Mouse (Mus musculus): ENCODE data around the gene Nhlh2. TPM values are rescaled to one million over a fixed set of nuclear protein-coding genes. Genes with fewer than 3 reads are reported as not detected.

The Nhlh2 gene
- not detected for polyA plus RNA-seq (2017; shearing (Covaris generic))

DNA sequence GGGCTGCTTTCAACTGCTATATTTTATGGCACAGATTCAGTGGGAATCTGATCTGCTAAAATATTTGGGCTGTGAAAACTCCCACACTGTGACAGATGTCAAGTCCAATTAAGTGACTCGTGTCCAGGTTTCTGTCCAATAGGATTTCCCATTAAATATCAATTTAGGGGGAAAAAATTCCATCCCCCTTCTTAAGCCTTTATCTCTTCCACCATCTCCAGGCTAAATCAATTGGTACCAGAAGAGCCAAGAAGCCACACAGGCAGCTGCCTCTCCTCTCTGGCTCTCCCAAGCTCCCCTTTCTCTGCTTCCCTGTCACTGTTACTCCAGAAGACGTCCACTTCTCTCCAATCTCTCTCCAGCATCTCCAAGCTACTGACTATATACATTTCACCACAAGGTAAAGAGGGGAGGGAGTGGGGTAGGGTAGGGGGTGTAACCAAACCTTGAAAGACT is at the start of gene Nhlh2:
Nhlh2 (plus strand) TSS at position 151 of the 456 bp plus-strand sequence.
- ATAC-seq, result no peak

DNA sequence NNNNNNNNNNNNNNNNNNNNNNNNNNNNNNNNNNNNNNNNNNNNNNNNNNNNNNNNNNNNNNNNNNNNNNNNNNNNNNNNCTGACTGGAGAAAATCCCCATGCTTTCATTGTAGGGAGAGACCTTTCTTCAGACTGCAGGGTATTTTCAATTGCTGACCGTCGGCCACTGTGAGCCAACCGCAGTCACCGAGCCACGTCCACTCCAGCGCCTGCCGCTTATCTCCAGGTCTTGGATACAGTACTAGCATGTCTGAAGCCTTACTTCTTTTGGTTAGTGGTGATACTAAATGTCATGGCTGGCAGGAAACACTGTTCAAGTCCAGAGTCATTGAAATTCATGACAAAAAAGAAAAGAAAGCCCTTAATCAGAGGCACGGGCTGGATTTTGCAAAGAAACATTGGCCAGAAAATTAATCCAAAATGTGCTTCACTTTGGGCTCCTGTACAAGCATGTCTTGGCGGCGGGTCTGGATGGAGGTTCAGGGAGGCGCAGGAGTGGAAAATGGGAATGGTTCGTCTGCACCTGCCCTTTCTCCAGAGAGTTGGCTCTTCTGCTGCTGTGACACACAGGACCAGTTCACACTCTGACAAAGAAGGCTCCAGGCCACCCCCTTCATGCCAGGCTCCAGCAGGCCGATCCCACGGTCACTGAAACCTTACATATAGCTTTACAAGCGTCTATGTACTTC is 48.6 kb upstream of the Nhlh2 start:
- no peak for ATAC-seq

DNA sequence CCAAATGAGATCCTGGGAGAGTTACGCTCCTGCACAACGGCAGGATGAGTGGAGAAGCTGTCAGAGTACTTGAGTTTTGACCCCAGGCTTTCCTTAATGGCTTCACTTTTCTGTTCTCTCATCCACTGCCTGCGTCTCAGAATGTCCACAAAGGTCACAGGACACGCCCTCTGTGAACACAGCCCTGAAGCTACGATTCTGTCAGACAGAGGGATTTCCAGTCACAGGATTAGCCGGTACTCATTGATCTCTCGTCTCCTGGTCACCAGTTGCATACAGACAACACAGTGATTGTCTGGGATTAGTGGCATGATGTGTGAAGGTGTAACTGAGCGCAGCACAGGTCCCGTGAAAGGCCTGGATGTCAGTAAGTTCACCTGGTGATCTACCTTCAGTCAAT is 46.4 kb upstream of the Nhlh2 start:
- no peak for ATAC-seq

DNA sequence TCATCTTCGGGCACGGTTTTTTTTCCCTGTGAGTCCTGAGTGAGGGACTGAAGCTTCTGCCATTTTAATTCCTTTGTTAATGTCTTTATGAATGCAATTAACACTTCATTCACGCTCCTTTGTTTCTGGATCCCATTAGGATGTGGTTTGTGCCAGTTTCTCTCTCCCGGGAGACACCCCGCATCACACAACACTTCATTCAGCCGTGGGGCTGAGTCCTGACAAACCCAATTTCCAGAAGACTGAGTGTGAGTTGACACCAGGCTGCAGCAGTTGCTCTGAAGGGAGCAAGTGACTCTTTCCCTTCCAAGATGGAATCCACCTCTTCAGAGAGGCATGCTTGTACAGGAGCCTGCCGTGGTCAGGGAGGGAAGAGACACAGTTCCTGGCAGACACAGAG is 45.5 kb upstream of the Nhlh2 start:
- no peak for ATAC-seq

DNA sequence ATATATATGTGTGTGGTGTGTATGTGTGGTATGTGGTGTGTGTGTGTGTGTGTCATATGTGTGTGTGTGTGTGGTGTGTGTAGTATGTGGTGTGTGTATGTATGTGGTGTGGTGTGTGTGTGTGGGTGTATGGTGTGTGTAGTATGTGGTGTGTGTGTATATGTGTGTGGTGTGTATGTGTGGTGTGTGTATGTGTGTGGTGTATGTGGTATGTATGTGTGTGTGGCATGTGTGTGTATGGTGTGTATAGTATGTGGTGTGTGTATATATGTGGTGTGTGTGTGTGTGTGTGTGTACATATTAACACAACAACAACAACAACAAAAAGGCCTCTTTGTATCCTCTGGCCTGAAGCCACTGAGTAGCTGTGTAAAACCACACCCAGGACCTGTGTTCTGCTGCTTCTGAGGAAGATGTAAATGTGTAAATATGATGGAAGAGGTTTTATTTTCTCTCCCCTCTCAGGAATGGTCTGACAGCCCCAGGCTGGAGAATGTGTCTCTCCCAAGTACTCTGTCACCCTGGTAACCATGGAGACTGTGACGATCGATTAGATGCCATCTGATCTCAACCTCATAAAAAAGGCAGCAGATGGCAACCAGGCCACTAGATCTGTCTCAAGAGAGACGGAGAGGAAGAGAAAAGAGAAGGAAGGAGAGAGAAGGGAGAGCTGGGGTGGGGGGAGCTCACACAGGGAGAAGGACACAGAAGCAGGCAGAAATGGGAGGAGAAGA is 42.9 kb upstream of the Nhlh2 start:
- no peak for ATAC-seq

DNA sequence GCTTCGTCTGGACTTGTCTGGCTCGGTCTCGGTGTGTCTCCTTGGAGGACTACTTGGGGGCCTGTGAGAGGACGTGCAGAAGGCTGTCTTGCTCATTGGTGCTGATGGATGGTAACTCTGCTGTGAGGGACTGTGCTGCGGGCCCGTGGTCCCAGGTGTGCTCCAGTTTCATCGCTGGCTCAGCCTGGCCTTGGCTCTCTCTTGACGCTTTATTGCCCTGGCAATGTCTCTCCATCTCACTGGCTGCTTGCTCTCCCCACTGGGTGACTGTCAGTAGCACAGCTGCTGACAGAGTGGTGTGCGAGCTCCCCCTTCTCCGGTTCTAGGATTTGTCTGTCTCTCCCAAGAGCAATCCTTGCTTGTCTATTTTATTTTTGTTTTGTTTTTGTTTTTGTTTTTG is 34.5 kb upstream of the Nhlh2 start:
- no peak for ATAC-seq

DNA sequence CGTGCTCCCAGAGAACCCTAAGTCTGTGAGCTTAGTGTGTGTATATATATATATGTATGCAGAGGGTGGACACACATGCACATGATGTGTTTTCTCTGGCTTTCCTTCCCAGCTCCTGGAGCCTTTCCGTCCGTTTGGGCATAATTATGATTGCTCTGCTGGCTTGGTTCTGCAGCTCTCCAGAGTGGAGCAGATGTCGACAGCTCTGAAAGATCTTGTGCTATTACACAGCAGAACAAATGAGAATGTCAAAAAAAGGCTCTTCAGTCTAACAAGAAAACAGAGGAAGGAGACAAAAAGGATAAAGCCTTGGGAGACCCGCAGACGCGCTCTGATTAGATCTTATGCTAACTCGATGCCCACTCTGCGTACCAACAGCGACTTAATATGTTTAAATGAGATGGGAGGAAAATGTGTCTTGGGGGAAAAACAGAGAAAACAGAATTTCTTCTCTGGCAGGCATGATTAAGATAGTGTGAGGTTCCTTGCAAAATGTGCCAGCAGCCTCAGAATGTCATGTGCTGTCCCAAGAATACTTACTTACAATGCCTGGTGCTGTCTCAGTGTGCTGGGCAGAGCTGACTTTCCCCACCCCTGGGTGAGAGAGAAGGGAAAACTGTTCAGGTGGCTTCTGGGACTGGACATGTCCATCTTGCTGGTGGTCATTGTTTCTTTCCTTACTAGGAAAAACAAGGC is 31.4 kb upstream of the Nhlh2 start:
- no peak for ATAC-seq

DNA sequence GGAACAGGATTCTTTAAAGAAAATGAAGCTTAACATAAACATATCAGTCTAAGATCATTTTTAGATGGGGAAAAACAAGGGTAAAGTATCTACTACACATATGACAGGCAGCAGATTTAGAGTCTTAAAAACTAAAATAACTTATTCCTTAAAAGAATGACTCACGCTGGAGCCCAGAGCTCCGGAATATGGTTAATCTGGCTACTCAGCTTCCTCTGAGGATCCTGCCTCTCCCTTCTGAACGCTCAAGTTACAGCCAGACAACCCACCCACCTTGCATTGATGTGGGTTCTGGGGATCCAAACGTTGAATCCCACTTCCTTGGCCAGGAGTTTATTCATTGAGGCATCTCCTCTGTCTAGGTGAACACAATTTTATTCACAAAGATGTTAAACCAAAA is 26.0 kb upstream of the Nhlh2 start:
- ATAC-seq, result no peak

DNA sequence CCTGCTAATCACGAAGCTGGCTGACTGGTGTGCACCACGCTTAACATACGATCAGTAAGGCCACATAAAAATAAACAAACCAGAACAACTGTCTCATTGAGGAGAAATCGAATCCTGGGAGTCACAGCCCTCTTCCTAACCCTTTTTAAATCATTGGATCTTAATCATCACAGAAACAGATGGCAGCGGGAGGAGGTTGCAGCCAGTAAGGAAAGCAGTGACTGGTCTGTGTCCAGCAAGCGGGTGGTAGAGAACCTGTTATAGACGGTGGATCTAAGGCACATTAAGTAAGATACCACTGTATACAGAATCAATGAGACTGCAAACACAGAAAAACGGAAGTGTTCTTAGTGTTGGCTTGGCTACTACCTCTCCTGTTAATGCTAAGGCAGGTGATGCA is 24.2 kb upstream of the Nhlh2 start:
- ATAC-seq, result no peak

DNA sequence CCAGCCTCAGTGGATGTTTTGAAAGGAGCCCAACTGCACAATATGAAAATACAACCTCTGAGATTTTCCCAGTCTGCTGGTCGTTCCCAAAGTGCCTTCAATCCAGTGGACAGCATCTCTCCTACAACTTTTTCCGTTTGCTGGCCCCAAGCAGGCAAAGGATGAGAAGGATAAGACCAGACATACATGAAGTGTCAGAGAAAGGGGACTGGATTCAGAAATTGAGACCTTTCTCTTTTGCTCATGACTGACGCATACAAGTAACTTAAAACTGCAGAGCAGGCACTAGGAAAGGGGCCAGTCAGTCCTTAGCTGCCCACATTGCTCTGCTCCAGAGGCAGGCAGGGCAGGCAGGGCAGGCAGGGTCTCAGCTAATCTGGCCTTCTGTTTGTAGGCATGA is 19.7 kb upstream of the Nhlh2 start:
- ATAC-seq, result no peak

DNA sequence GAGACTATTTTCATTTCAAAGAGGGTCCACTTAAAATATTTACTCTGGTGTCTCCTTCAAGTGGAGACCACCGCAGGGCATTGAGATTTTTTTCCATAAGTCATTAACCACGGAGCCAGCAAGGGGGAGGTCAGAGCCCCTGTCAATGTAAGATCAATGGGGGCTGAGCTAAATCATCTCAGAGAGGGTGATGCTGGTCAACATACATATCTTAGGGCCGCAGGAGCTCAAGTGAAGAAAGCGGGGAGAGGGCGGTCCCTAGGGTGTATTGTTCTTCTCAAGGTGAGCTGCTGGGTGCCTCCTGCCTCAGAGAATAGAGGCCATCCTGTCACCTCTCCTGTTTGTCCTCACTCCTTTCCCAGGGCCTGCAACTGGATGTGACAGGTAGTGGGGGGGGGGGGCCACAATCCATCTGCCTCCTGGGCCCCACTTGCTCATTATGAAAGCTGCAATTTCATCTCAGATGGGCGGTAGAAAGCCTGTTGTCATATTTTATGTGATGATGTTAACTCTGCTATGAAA is 18.8 kb upstream of the Nhlh2 start:
- ATAC-seq, result no peak

DNA sequence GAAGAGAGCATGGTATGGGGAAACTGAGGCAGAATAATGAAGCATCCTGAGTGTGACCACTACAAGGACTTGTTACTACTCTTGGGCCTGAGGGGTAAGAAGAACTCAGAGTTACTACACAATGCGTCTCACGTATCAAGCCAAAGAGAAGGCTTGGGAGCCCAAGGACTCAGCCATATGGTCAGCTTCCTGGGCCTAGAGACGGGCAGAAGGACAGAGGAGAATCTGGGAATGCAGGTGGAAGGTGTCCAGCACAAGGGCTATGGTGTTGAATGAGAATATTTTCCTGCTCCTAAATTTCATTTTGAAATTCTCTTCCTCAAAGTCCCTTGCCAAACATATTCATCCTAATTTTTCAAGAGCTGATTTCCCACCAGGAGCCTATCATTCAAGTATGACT is 12.0 kb upstream of the Nhlh2 start:
- ATAC-seq, result no peak

DNA sequence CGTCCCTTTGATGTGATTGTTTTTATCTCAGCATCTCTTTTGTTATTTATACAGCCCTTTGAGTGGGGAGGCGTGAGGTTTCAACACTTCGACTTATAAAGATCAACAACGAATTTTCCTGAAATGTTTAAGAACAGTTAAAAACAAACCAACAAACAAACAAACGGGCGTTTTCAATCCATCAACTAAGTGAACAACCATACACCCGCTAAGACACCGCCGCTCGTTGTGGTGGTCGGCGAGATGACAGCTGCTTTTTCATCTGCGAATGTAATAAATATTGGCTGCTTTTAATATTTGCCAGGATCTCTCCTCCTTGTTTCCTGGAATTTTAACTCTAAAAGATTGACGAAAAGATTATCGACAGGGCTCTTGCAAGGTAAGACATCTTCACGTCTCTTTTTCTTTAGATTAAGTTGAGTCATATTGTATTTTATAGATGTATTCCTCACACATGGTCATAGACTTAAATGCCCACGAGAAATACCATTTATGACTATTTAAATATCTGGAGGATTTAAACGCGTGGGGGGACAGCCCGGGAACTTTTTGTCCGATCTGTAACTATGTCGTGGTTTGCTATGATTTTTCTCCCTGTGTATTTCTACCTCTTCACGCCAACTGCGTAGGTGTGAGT is 923 bp downstream of the Nhlh2 start:
- ATAC-seq, result no peak

DNA sequence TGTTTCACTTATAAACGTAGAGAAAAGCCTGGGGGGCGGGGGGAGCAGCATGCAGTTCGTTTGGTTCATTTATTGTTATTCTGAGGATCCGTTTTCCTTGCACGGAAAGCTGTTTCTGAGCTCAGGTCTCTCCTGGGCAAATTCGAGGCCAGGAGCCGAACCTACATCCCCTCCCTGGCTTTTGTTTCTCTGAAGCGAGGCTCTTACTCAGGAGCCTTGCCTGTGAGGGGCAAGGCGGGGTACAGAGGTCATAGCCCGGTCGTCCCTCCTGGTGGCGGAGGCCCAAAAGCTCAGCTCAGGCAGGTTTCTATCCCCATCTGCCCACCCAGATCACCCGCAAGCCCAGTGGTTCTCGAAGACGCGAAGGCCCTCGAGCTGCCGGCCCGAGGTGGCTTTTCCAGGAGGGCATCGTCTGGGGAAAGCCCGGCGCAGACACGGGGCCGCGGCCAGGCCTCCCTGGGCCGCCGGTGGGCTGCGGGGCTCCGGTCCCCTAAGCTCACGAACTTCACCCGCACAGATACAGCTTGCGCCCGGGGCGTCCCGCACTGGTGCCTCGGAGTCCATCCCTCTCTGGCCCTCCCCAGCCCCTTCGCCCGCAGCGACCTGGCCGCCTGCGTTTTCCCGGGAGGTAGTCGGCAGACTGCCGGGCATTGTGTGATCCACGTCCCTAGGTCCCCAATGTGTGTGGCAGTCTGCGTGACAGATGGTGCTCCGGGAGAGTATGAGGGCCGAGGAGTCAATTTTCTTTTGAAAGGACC is 1.6 kb downstream of the Nhlh2 start:
- ATAC-seq, result no peak

DNA sequence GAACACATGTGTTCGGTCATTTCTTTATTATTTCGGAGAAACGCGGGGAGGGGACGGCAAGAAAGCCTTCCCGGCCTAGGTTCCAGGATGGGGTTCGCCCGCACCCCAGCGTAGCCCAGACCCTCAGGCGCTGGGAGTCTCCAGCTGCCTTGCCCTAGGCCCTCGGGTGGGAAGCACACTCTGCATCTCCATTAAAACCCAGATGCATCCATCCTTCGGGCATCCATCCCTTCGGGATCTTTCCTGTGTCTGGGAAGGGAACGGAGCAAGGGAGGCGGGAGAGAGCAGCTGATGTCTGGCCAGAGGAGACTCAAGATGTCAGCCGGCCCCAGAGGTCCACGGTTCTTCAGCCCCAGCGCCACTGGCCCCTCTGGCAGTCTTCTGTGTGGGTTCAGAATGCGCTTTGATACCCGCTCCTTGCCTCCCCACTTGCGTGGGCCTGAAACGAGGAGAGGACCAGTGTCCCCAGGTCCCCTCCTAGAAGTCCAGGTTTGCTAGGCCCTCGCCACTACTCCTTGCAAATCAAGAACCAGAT is 2.3 kb downstream of the Nhlh2 start:
- ATAC-seq, result no peak

DNA sequence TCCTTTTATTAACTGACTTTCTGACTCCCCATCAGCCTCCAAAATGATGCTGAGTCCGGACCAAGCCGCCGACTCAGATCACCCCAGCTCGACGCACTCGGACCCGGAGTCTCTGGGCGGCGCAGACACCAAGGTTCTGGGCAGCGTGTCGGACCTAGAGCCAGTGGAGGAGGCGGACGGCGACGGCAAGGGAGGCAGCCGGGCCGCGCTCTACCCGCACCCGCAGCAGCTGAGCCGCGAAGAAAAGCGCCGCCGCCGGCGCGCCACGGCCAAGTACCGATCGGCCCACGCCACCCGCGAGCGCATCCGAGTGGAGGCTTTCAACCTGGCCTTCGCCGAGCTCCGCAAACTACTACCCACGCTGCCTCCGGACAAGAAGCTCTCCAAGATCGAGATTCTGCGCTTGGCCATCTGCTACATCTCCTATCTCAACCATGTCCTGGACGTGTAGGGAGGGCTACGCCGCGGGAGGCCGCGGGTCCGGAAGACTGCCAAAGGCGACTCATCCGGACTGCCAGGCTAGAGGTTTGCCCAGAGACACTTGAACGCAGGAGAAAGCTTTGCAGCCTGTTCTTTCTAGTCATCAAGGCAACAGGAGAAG is 2.8 kb downstream of the Nhlh2 start:
- no peak for ATAC-seq

DNA sequence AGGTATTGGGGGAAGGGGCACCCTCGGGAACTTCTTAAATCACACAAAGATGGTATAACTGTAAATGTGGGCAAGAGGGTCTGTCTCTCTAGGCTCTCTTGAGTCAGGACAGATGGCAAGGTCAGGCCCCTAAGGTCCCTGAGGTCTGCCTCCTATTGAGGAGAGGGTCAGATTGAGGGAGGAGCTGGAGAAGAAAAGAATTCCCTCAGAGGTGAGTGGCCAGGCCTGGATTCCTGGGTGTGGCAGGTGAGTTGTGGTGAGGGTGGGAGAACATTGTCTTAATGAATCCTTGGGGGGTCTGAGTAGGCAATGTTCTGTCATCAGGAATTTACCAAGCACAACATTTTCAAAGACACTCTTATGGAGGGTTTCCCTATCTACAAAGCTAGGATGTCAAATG is 10.7 kb downstream of the Nhlh2 start:
- ATAC-seq, result no peak

DNA sequence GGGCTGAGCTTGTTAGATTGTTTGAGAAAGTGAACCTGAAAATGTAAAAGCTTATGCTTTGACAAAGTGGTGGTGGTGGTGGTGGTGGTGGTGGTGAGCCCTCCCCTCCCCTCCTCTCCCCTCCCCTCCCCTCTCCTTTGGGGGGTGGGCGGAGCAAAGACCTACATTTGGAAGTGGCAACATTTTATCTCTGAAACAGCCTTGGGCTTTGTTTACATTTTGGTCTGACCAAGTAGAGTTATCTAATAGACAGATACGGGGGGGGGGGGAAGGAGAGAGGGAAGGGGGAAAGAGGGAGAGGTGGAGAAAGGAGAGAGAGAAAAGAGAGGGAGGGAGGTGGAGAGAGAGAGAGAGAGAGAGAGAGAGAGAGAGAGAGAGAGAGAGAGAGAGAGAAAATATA is 12.8 kb downstream of the Nhlh2 start:
- no peak for ATAC-seq

DNA sequence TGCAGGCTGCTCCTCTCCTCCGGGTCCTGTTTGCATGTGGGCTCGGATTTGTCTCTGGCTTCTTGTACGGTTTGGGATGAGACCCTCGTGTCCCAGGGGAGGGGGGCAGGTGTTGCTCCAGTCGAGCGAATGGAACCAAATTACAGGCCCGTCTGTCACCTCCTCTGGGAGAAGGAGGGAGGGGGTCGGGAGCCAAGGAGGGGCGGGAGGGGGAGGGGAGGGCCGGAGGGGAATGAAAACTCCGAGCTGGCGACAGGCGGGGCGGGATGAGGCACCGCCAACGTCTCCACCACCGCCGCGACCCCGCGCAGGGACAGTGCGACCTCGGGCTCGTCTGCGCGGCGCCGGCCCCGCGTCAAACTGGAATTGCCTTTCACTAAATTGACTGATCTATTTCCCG is 13.5 kb downstream of the Nhlh2 start:
- ATAC-seq, result no peak

DNA sequence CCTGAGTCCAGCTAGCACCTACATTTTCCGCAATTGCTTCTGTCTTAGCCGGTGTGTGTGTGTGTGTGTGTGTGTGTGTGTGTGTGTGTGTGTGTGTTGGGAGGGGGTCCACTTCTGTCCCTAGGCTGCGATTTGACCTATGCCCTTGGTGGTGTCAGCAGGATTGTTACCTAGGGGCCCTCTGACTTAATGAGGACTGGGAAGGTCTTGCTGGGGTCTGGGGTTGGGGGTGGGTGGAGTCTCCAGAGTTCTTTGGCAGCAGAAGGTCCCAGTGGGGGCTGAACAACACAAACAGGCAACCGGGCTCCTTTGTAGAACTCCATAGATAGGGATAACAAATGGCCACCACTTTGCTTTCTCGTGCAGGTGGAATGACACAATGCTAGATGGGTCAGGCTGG is 14.0 kb downstream of the Nhlh2 start:
- no peak for ATAC-seq

DNA sequence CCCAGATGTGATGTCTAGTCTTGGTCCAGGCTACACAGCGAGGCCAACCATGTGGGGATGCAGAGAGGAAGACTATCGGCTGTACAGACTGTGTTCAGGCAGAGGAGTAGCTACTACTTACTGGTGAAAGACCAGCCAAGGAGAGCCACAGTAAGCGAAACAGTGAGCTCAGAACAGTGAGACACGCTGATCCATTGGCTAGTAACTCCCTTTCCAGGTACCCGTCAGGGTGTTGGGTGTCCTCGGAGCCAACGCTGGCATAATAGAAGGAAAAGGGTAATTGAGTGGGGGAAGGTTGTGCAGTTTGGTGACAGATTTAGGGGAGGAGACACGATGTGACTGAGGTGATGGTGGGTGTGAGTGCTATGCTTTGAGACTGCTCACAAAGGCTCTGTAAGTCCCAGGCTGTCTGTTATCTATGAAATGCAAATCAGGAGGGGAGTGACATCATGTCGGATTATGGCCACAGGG is 15.1 kb downstream of the Nhlh2 start:
- no peak for ATAC-seq

DNA sequence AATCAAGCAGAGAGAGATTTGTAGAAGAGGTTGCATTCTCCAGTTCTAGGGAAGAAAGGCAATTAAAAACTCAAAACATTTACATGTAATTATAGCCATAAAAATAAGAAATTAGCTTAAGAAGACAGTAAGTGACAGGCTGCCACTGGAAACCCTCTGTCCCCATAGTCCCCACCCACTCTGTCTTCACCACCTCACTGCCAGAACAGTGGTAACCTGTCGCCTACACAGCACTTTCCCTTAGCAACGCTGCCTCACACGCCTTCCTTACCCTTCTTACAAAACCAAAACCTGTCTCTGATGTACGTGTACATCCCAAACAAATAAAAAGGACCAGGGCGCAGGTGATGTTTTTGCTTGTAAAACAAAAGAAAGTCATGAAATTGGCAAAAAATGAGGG is 15.8 kb downstream of the Nhlh2 start:
- ATAC-seq, result no peak

All from CD4-positive, CD25-positive, alpha-beta regulatory T cell, adult 4 months (primary cell).